Mouse (Mus musculus) heart, embryonic 13.5 days (tissue): ENCODE data around the gene Polr3b. TPM values are rescaled to one million over a fixed set of nuclear protein-coding genes. Genes with fewer than 3 reads are reported as not detected.

Source experiments
- ATAC-seq: fragments of 200-750 bp; cut with Nextera tagmentation; 2 replicates; pipeline ENCODE4 v1.8.0; 2017; ENCODE audit warnings: moderate TSS enrichment; ENCODE audit not compliant: insufficient number of reproducible peaks, low FRiP score, low TSS enrichment; ENCODE audit errors: extremely low read depth
- H3K27ac ChIP-seq: fragments of 300-500 bp; sonication (generic); replicated peaks from 2 replicates; pipeline ENCODE4 v1.5.1; 2015; ENCODE audit warnings: moderate library complexity, mild to moderate bottlenecking, inconsistent platforms
- H3K27me3 ChIP-seq: fragments of 300-500 bp; sonication (generic); replicated peaks from 2 replicates; pipeline ENCODE4 v1.6.1; 2015; ENCODE audit warnings: mild to moderate bottlenecking, inconsistent platforms
- H3K36me3 ChIP-seq: fragments of 300-500 bp; sonication (generic); 2 replicates; pipeline ENCODE4 v1.6.1; 2015; ENCODE audit warnings: mild to moderate bottlenecking, inconsistent platforms
- H3K4me1 ChIP-seq: fragments of 300-500 bp; sonication (generic); 2 replicates; pipeline ENCODE4 v1.6.1; 2015; ENCODE audit warnings: inconsistent platforms
- H3K4me2 ChIP-seq: fragments of 300-500 bp; sonication (generic); 2 replicates; pipeline ENCODE4 v1.6.1; 2015; ENCODE audit warnings: inconsistent platforms, mild to moderate bottlenecking, moderate library complexity
- H3K4me3 ChIP-seq: fragments of 300-500 bp; sonication (generic); 2 replicates; pipeline ENCODE4 v1.5.1; 2015; ENCODE audit warnings: moderate library complexity, mild to moderate bottlenecking, inconsistent platforms
- H3K9ac ChIP-seq: fragments of 300-500 bp; sonication (generic); 2 replicates; pipeline ENCODE4 v1.6.1; 2015; ENCODE audit warnings: inconsistent platforms, mild to moderate bottlenecking, moderate library complexity
- H3K9me3 ChIP-seq: fragments of 300-500 bp; sonication (generic); 2 replicates; pipeline ENCODE4 v1.6.1; 2016; ENCODE audit warnings: inconsistent platforms
- WGBS: fragments of 180-500 bp; shearing (Covaris S2); methylation state at CpG from one replicate; pipeline ENCODE4 v1.1.7; 2015; ENCODE audit warnings: mixed read lengths; 5-methylcytosine and 5-hydroxymethylcytosine counted together
- polyA plus RNA-seq: library from polyadenylated mRNA; unstranded; fragments of >200 nt; fragmentation: Nextera tagmentation; extraction: Ambion mirVana; gene quantifications from 2 replicates; pipeline ENCODE4 v1.2.1, GENCODE M21; 2015

Polr3b gene
- polyA plus RNA-seq, result 9.4 and 10.7 TPM in 2 replicates

DNA sequence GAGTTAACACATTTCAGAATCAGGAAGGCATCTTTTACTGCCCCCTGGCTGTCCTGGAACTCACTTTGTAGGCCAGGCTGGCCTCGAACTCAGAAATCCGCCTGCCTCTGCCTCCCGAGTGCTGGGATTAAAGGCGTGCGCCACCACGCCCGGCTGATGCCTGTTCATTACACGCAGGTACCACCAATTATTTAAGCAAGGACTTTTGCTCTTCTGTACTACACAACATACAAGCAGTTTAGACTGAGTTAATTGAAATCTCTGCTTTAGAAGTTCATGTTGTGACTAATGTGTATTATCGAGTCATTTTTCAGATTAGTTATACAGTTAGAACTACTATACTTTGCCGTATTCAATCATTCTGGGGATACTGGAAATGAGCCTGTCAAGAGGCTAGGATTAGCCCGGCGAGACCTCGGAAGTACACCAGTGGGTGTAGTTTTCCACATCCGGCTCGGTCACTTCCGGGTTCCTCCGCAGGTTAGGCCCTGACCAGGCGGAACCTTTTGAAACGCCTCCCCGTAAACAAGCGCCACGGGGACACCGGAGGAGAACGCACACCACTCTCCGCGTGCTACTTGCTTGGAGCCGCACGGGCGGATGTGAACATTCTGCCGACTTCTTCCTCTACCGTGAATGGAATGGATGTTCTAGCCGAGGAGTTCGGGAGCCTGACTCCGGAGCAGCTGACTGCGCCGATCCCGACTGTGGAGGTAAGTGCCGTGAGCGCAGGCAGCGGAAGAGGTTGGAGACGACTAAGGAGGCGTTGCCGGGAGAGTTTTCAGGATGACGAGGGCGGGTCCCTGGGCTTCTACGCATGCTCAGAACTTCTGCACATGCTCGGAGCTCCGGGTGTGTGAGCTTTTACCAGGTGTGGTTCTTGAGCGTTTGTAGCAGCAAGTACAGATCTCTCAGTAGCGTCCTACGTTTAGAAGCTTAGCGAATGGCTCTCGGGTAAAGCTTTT is at the start of gene Polr3b:
TSS of gene Polr3b (plus strand) at position 467 of the 965 bp plus-strand sequence.
- H3K9me3 ChIP-seq, result no peaks in the 10 kb centered on the region
- H3K9ac ChIP-seq, result peak within 1 kb of the TSS; percentile 79
- peak within 1 kb of the TSS; percentile 95 for H3K27ac ChIP-seq
- ATAC-seq, result peak; percentile 85
- no peaks in the 10 kb centered on the region for H3K36me3 ChIP-seq
- H3K4me3 ChIP-seq, result peak within 1 kb of the TSS; percentile 70
- H3K4me2 ChIP-seq, result peak within 1 kb of the TSS; percentile 87
- H3K4me1 ChIP-seq, result peaks cover 19% of the 10 kb centered on the region
- 6% methylated on average over 53 of the region's 53 CpGs for WGBS
- no peaks in the 10 kb centered on the region for H3K27me3 ChIP-seq

DNA sequence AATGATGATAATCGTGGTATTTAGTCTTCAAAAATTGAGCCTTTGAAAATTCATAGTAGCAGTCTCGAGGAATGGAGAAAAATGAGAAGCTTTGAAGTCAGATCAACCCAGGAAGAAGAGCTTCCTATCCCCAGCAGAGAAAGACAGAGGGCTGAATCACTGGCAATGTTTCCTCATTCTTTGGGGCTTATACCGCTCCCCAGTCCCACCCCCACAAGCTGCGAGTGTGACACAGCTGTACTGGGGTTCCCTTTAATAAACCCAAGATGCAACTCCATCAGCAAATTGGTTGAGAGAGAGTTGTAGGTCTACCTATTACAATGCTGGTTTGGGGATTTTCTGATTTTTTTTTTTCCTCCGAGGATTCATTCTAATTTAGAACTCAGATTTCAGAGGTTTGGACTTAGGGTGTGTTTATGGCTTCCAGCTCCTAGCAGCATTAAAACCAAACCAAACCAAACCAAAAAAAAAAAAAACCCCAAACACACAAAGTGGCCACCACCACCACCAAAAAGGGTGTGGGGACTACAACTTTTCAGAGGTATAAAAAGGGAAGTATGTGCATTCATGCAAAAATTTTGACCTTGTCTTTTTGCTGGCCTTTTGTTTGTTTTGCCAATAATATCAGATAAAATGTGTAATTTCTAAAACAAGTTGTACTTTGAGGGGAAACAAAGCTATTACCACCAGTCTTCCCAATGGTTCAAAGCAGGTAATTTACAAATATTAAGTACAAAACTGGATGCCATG is 48.2 kb upstream of the Polr3b start:
- H3K36me3 ChIP-seq, result no peaks in the 10 kb centered on the region
- peak overlapping the region; percentile 85; the same call in 1 of the 2 replicates for H3K27ac ChIP-seq
- H3K4me1 ChIP-seq, result peaks cover 19% of the 10 kb centered on the region
- WGBS, result 59% methylated on average over 5 of the region's 5 CpGs
- H3K27me3 ChIP-seq, result peaks cover 7% of the 10 kb centered on the region; the same call in 1 of the 2 replicates
- no peak overlapping the region for H3K9ac ChIP-seq
- no peak overlapping the region for H3K4me2 ChIP-seq
- no peaks in the 10 kb centered on the region for H3K9me3 ChIP-seq
- no peak overlapping the region for H3K4me3 ChIP-seq
- ATAC-seq, result no peak

DNA sequence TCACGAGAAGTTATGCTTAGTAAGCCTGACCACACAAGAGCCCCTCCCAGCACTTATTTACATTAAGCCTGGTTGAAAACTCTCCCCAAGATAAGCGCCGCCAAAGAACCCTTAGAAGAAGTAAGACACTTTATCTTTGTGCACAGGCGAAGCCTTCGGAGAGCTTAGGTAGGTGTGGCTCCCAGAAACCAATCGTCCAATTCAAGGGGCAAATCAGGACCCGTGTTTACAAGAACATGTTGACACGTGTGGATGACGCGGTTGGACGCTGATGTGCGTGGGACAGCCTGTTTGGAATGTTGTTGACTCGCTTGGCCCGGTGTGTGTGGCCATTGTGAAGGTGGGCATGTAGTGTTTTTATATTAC is 46.1 kb upstream of the Polr3b start:
- ATAC-seq, result peak; percentile 62
- H3K9me3 ChIP-seq, result no peaks in the 10 kb centered on the region
- H3K27ac ChIP-seq, result peak overlapping the region; percentile 85
- no peaks in the 10 kb centered on the region for H3K36me3 ChIP-seq
- peaks cover 27% of the 10 kb centered on the region for H3K4me1 ChIP-seq
- H3K9ac ChIP-seq, result peak overlapping the region; percentile 74
- H3K4me3 ChIP-seq, result peak overlapping the region; percentile 83
- peak overlapping the region; percentile 90 for H3K4me2 ChIP-seq
- WGBS, result under 1% methylated on average over 14 of the region's 14 CpGs
- 0 out of 2 replicates have a peak, but pooled peaks cover 7% of the 10 kb centered on the region for H3K27me3 ChIP-seq

DNA sequence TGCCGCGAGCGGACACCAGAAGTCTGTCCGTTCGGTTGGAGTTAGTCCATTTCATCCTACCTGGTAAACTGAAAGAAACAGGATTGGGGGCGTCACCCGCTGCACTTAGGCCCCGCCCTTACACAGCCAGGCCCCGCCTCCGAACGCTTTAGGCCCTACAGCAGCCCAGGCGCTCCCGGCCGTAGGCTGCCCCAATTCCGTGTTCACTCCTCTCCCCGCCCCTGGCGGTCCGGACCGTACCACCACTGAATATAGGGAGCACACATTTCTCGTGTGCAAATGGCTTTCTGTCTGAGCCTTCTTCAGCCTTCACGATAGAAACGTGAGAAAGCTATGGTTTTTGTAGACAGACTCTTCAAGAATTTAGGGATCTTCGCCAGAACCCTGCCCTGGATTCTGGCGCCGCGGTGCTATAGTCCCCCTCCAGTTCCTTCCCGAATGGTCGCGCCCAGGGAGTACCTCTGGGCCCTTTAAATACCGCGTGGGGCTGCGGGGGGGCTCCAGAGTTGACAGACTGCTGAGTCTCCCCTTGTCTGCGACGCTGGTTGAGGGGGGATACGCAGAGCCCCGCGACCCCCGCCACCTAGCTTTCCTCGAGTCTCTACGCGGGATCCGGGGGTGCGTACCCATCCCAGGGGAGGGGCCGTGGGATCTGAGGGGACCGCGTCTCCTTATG is 45.6 kb upstream of the Polr3b start, which contains the start of gene Tcp11l2:
TSS of gene Tcp11l2 (plus strand) at position 232 of the 676 bp plus-strand sequence.
- Histone ChIP-seq H3K9me3 (no peaks in the 10 kb centered on the region), H3K4me1 (peaks cover 32% of the 10 kb centered on the region), H3K9ac (peak within 1 kb of the TSS; percentile 87), H3K27ac (peak within 1 kb of the TSS; percentile 85), H3K36me3 (no peaks in the 10 kb centered on the region), H3K4me3 (peak within 1 kb of the TSS; percentile 83), H3K27me3 (0 out of 2 replicates have a peak, but pooled peaks cover 7% of the 10 kb centered on the region), H3K4me2 (peak within 1 kb of the TSS; percentile 90)
- WGBS, result under 1% methylated on average over 46 of the region's 46 CpGs
- peak; percentile 97 for ATAC-seq

DNA sequence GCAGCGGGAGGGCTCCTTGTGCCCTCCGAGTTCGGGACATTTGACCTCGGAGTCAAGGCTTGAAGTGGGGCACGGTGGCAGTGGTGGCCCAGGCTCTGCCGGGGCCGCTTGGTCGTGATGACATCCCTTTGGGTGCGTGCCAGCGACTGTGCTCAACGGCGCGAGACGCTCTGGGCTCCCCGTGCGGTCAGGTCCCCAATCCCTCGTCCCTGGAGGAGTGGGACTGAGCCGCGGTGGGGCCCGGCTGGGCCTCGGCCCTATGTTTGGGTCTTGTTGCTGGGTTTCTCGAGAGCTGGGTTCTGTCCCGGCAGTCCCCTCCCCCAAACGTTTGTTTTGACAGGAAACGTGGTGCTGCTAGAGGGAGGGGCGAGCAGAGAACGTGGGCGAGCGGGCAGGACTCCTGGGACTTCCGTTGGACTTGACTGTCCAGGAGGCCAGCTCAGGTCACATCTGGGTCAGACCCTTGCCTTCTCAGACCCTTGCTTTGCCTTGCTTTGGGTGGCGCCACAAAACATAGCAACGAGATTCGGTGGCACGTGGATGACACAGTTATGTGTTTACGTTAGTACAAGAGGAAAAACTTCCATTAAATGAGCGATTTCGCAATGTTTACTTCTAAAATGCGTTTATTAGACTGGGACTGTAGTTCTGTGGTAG is 44.9 kb upstream of the Polr3b start:
- H3K27me3 ChIP-seq, result 0 out of 2 replicates have a peak, but pooled peaks cover 7% of the 10 kb centered on the region
- peaks cover 39% of the 10 kb centered on the region for H3K4me1 ChIP-seq
- peak overlapping the region; percentile 90 for H3K4me2 ChIP-seq
- peak overlapping the region; percentile 85 for H3K27ac ChIP-seq
- peak; percentile 12 for ATAC-seq
- peak overlapping the region; percentile 87 for H3K9ac ChIP-seq
- H3K36me3 ChIP-seq, result no peaks in the 10 kb centered on the region
- peak overlapping the region; percentile 83 for H3K4me3 ChIP-seq
- no peaks in the 10 kb centered on the region for H3K9me3 ChIP-seq
- 3% methylated on average over 38 of the region's 38 CpGs for WGBS

DNA sequence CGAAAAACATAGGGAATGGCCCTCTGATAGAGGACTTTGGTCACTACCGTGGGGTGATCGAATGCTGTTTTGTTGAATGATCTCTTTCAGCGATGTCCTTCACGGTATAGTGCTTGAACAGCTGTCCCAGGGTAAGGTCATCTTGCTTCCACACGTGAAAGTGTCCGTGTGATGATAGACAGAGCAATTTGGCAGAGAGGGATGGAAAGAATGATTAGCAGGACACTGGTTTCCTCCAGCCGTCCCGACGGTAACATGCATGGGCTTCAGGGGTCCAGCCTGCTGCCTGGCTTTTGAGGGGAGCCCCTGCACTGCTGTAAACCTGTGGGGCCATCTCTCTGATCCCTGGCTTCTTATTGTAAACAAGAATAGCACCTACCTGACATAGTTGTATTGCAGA is 43.4 kb upstream of the Polr3b start:
- no peak overlapping the region for H3K27ac ChIP-seq
- H3K36me3 ChIP-seq, result no peaks in the 10 kb centered on the region
- H3K4me2 ChIP-seq, result peak overlapping the region; percentile 90
- H3K9me3 ChIP-seq, result no peaks in the 10 kb centered on the region
- peaks cover 47% of the 10 kb centered on the region for H3K4me1 ChIP-seq
- H3K27me3 ChIP-seq, result 0 out of 2 replicates have a peak, but pooled peaks cover 7% of the 10 kb centered on the region
- peak overlapping the region; percentile 51 for H3K9ac ChIP-seq
- no peak for ATAC-seq
- peak overlapping the region; percentile 83 for H3K4me3 ChIP-seq
- 52% methylated on average over 10 of the region's 10 CpGs for WGBS

DNA sequence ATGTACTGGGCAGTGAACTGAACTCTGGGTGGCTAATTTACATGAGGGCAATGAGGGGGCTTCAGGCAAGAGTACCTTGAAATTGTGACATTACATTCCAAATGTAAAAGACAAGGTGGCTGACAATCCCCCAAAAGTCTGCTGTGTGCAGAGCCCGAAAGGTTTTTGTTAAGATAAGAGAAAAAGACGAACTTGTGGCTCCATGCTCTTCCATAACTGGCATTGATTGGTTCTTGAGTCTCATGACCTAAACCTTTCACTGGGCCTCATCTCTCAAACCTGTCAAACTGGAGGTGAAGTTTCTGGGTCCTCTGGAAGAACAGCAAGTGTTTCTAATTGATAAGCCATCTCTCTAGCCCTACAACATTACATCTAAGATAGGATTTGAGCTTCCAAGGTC is 42.6 kb upstream of the Polr3b start:
- Histone ChIP-seq H3K27me3 (0 out of 2 replicates have a peak, but pooled peaks cover 7% of the 10 kb centered on the region), H3K4me2 (peak overlapping the region; percentile 90), H3K4me1 (peaks cover 55% of the 10 kb centered on the region), H3K27ac (no peak overlapping the region), H3K9ac (no peak overlapping the region), H3K36me3 (no peaks in the 10 kb centered on the region), H3K4me3 (peak overlapping the region; percentile 83), H3K9me3 (no peaks in the 10 kb centered on the region)
- no peak for ATAC-seq
- 51% methylated on average over 2 of the region's 2 CpGs for WGBS

DNA sequence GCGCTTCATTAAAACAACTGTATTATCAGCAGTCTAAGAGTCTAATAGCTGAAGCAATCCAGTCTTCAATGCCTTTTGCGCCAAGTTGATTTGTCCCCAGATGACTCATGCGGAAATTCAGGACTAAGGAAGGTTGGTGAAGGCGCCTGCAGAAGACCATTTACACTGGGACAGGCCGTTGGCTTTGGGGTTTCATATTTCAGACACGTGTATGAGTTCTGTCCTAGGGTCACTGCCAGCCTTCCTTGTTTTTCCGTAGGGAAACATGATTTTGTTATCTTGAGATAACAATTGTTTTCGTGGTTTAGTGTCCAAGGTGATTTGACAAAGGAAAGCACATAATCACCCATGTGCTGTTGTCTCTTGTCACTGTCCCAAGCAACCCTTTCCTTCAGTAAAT is 40.9 kb upstream of the Polr3b start:
- H3K27me3 ChIP-seq, result no peaks in the 10 kb centered on the region
- no peaks in the 10 kb centered on the region for H3K9me3 ChIP-seq
- H3K27ac ChIP-seq, result no peak overlapping the region
- no peak overlapping the region for H3K9ac ChIP-seq
- WGBS, result 28% methylated on average over 8 of the region's 8 CpGs
- H3K4me2 ChIP-seq, result peak overlapping the region; percentile 90
- no peak overlapping the region for H3K4me3 ChIP-seq
- ATAC-seq, result no peak
- no peaks in the 10 kb centered on the region for H3K36me3 ChIP-seq
- peaks cover 63% of the 10 kb centered on the region for H3K4me1 ChIP-seq

DNA sequence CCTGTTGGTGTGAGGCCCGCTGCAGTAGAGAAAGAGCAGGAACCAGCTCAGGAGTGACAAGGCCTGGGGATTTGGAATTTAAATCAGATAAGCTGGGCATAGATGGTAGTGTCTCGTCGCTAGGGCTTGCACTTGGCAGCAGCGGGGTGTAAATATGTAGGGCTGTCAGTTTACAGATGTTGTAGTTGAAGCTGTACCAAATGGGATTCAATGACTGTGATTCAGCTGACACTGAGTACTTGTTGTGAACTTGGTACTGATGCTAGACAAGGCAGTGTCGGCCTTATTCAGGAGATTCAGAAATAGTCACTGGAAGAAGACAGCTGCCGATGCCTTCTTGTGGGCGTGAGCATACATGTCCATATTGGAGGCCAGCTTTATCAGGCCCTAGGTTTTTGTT is 39.9 kb upstream of the Polr3b start:
- no peak overlapping the region for H3K9ac ChIP-seq
- H3K36me3 ChIP-seq, result peaks cover under 1% of the 10 kb centered on the region; the same call in 1 of the 2 replicates
- H3K4me2 ChIP-seq, result no peak overlapping the region
- H3K4me3 ChIP-seq, result no peak overlapping the region
- peak overlapping the region; percentile 21; the same call in 1 of the 2 replicates for H3K27ac ChIP-seq
- WGBS, result 46% methylated on average over 7 of the region's 7 CpGs
- no peak for ATAC-seq
- peaks cover 63% of the 10 kb centered on the region for H3K4me1 ChIP-seq
- H3K9me3 ChIP-seq, result no peaks in the 10 kb centered on the region
- H3K27me3 ChIP-seq, result no peaks in the 10 kb centered on the region
